Mouse (Mus musculus) hindbrain, embryonic 10.5 days (tissue): Measurements from ENCODE around the gene Ldha. TPM values are rescaled to one million over a fixed set of nuclear protein-coding genes. Genes with fewer than 3 reads are reported as not detected.
A peak's percentile ranks its signal among the peaks of the same experiment; 100 is the strongest.
"Not testable (repeated sequence)": the region's sequence is repeated elsewhere in the genome, so short reads cannot be mapped to it uniquely, and the experiment has no call there.

Experiments
- DNase-seq: peaks from one replicate; pipeline ENCODE4 v3.0.0-alpha.2; 2017; ENCODE audit warnings: low spot score
- H3K27ac ChIP-seq: fragments of 300-500 bp; sonication (generic); 2 replicates; pipeline ENCODE4 v1.5.1; 2016; ENCODE audit warnings: mild to moderate bottlenecking, moderate library complexity
- H3K27me3 ChIP-seq: fragments of 300-500 bp; sonication (generic); 2 replicates; pipeline ENCODE4 v1.6.1; 2016; ENCODE audit warnings: mild to moderate bottlenecking; ENCODE audit not compliant: poor library complexity, insufficient read depth, severe bottlenecking
- H3K36me3 ChIP-seq: fragments of 300-500 bp; sonication (generic); 2 replicates; pipeline ENCODE4 v1.6.1; 2016; ENCODE audit warnings: mild to moderate bottlenecking, moderate library complexity
- H3K4me1 ChIP-seq: fragments of 300-500 bp; sonication (generic); replicated peaks from 2 replicates; pipeline ENCODE4 v1.6.1; 2016; ENCODE audit warnings: mild to moderate bottlenecking
- H3K4me3 ChIP-seq: fragments of 300-500 bp; sonication (generic); 2 replicates; pipeline ENCODE4 v1.5.1; 2016; ENCODE audit warnings: mild to moderate bottlenecking, moderate library complexity
- H3K9me3 ChIP-seq: fragments of 300-500 bp; sonication (generic); 2 replicates; pipeline ENCODE4 v1.6.1; 2016; ENCODE audit warnings: mild to moderate bottlenecking, moderate library complexity
- WGBS: fragments of 180-500 bp; shearing (Covaris S2); methylation state at CpG from one replicate; pipeline ENCODE4 v1.1.7; 2016; 5-methylcytosine and 5-hydroxymethylcytosine counted together
- polyA plus RNA-seq: library from polyadenylated mRNA; unstranded; fragments of >200 nt; fragmentation: Nextera tagmentation; extraction: Ambion mirVana; gene quantifications from 2 replicates; pipeline ENCODE4 v1.2.1, GENCODE M21; 2016

The Ldha gene
- 2,204 and 3,422 TPM in 2 replicates for polyA plus RNA-seq

DNA sequence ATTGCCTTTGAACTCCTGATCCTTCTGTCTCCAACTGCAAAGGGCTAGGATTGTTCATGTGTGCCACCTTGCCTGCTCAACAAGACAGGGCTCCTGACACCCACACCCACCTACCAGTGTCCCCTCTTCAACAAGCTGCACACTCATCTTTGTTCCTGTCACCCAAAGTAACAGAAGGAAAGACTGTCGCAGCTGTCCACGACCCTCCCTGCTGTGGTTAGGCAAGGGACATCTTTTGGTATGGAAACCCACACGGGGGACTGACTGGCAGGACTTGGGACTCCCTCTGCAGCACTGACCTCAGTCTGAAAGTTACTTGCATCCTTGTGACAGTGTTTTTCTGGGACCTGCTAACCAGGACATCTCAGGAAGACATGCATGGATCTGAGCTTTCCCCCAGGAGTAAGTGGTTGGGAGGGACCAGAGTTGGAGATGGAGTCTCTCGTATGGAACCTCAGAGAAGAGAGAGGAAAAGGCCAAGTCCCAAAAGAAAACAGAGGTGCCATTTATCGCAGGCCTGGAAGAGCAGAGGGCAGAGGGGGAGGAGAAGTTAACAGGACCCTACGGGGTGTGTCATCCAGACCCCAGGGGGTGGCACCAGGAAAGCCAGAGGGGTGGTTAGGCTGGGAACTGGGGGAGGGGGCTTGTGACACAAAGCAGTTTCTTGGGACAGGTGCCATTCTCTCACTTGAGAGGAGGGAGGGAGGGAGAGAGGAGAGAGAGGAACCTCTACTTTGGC is at the start of gene Ldha:
Gene Ldha (plus strand): TSS at position 689 of the 739 bp plus-strand sequence.
- no peak for DNase-seq
- H3K36me3 ChIP-seq = no peaks in the 10 kb centered on the region
- H3K4me3 ChIP-seq = no peak within 1 kb of the TSS
- peaks cover 27% of the 10 kb centered on the region; the same call in 1 of the 2 replicates for H3K27me3 ChIP-seq
- 27% methylated on average over 6 of the region's 6 CpGs for WGBS
- 0 out of 2 replicates have a peak within 1 kb of the TSS, but pooled peaks have one; percentile 4 for H3K27ac ChIP-seq
- H3K9me3 ChIP-seq = no peaks in the 10 kb centered on the region
- peaks cover 72% of the 10 kb centered on the region for H3K4me1 ChIP-seq

GRCm38 (mm10) chr7:46793871-46794270 is 47.4 kb upstream of the Ldha start:
- Histone ChIP-seq H3K36me3 (peaks cover 30% of the 10 kb centered on the region), H3K27me3 (no peaks in the 10 kb centered on the region), H3K9me3 (no peaks in the 10 kb centered on the region), H3K4me3 (no peak overlapping the region), H3K4me1 (peaks cover 27% of the 10 kb centered on the region), H3K27ac (no peak overlapping the region)
- 88% methylated on average over 4 of the region's 4 CpGs for WGBS
- DNase-seq = no peak

- peak; percentile 97 for DNase-seq
- Histone ChIP-seq H3K36me3 (peaks cover 29% of the 10 kb centered on the region), H3K4me1 (peaks cover 27% of the 10 kb centered on the region), H3K4me3 (peak within 1 kb of the TSS; percentile 77), H3K9me3 (no peaks in the 10 kb centered on the region), H3K27me3 (no peaks in the 10 kb centered on the region), H3K27ac (peak within 1 kb of the TSS; percentile 100)
- under 1% methylated on average over 75 of the region's 75 CpGs for WGBS
Measured at GRCm38 (mm10) chr7:46795287-46796205, 45.7 kb upstream of the Ldha start, which contains the start of the genes Hps5 and Gtf2h1. Gene Hps5, minus strand, starts transcription at chr7:46796064. Gene Gtf2h1, plus strand, starts transcription at chr7:46796103.

DNA sequence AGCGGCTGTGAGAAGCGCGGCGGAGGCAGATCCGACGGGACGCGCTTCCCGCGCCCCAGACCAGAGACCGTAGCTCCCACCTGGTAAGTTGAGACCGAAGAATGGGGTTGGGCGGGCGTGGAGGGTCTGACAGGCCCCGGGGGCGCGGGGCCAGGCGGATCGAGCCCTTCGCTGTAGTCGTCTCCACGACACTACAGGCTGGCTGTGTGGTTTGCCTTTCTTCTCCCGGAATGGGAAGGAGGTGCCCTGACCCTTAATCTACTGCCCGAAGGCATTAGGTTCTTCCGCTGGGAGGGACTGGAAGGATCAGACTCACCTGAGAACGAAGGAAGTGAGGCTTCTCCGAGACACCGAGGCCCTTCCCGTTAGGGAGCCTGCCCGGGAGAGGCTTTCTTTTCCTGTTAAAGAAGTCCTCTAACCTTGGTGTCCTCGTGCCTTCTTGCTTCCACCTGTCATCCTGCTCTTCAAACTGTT is 45.0 kb upstream of the Ldha start:
- Histone ChIP-seq H3K9me3 (no peaks in the 10 kb centered on the region), H3K4me3 (peak overlapping the region; percentile 77), H3K27ac (peak overlapping the region; percentile 100), H3K36me3 (peaks cover 31% of the 10 kb centered on the region), H3K27me3 (no peaks in the 10 kb centered on the region), H3K4me1 (peaks cover 27% of the 10 kb centered on the region)
- WGBS = under 1% methylated on average over 31 of the region's 31 CpGs
- no peak for DNase-seq

- Histone ChIP-seq H3K4me3 (peak overlapping the region; percentile 77), H3K36me3 (peaks cover 37% of the 10 kb centered on the region), H3K27me3 (no peaks in the 10 kb centered on the region), H3K4me1 (peaks cover 27% of the 10 kb centered on the region), H3K27ac (no peak overlapping the region), H3K9me3 (no peaks in the 10 kb centered on the region)
- WGBS = 63% methylated on average over 6 of the region's 6 CpGs
- no peak for DNase-seq
Measured at GRCm38 (mm10) chr7:46796779-46797178, 44.5 kb upstream of the Ldha start.

- Histone ChIP-seq H3K4me3 (no peak overlapping the region), H3K27ac (no peak overlapping the region), H3K9me3 (no peaks in the 10 kb centered on the region), H3K4me1 (no peaks in the 10 kb centered on the region), H3K27me3 (no peaks in the 10 kb centered on the region), H3K36me3 (peaks cover 97% of the 10 kb centered on the region)
- 95% methylated on average over 6 of the region's 6 CpGs for WGBS
- no peak for DNase-seq
Measured at GRCm38 (mm10) chr7:46810325-46810724, 30.9 kb upstream of the Ldha start.

GRCm38 (mm10) chr7:46814012-46814411 is 27.3 kb upstream of the Ldha start:
- Histone ChIP-seq H3K4me1 (no peaks in the 10 kb centered on the region), H3K9me3 (no peaks in the 10 kb centered on the region), H3K27ac (no peak overlapping the region), H3K36me3 (peaks cover 96% of the 10 kb centered on the region), H3K27me3 (no peaks in the 10 kb centered on the region), H3K4me3 (no peak overlapping the region)
- WGBS = 93% methylated on average over 4 of the region's 4 CpGs
- no peak for DNase-seq

DNA sequence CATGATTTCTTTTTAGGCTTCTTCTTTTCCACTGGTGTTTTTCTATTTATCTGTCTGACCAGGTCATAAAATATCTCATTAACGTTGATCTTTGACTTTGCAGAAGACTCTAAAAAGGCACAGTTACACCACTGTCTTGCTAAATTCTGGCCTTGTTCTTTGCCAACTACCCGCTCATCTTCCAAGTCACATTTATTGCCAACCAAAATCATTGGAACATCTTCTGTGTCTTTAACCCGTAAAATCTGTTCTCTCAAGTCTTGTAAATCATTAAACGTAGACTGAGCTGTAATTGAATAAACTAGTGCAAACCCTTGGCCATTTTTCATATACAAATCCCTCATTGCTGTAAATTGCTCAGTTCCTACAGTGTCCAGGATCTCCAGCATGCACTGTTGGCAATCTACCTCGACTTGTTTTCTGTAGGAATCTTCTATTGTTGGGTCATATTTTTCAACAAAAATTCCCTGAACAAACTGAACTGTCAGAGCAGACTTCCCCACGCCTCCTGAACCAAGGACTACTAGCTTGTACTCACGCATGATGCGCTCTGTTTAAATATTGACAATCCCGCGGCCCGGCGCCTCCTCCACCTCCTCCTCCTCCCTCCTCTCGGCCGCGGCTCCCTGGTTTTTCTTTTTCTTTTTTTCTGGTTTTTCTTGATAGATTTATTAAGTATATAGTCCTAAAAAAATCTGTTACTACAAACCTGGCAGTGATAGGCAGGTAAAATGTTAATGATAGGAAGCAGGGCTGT is 20.2 kb upstream of the Ldha start:
- 93% methylated on average over 15 of the region's 15 CpGs for WGBS
- not testable (repeated sequence) for H3K9me3 ChIP-seq, H3K4me3 ChIP-seq, DNase-seq, H3K4me1 ChIP-seq, H3K27me3 ChIP-seq, H3K27ac ChIP-seq
- H3K36me3 ChIP-seq = peaks cover 80% of the 10 kb centered on the region

DNA sequence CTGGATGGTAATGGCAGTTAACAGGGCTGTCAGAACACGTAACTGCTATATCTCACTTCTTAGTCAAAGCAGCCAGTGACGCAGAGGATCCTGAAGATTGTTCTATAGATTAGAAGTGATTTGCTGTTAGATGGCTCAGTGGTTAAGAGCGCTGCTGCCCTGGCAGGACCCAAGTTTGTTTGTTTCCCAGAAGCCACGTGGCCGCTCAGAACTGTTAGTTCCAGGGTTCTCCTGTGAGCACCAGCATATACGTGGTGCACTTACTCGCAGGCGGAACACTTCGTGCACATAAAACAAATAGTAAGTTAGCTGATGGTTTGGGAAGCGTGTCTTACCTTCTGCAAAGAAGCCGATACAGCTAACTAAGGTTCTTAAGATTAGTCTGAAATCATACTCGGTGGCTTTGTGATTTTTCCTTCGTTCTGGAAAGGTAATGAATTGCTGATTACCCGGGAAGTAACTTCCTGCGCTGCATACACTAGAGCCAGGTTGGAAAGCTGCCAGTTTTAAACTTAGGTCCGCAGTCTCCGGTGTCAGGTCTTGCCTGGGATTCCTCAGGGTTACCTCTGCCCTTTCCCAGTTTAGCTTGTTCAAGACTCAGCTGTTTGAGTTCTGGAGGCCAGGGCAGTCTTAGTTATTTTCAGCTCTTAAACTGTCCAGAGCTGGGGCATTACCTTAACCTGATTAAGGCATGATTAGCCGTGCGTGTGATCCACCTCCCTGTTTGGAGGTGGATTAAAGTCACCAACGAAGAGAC is 14.1 kb upstream of the Ldha start:
- WGBS = 86% methylated on average over 20 of the region's 20 CpGs

DNA sequence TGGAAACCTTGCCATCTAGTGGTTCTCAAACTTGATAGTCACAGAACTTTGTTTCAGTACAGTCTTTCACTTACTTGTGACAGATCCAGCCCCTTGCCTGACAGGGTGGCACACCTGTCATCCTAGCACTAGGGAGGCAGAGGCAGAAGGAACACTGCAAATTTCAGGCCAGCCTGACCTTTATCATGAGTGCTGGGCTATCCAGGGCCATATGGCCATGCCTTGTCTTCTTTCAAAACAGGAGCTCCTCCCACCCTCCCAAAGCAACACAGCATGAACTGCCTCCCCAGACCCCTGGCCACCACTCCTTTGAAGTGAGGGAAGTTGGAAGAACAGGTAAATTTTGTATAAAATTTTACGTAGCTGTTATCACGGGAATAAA is 13.5 kb upstream of the Ldha start:
- Histone ChIP-seq H3K36me3 (peaks cover 19% of the 10 kb centered on the region), H3K27me3 (no peaks in the 10 kb centered on the region), H3K4me1 (peaks cover 18% of the 10 kb centered on the region), H3K9me3 (no peaks in the 10 kb centered on the region), H3K27ac (no peak overlapping the region), H3K4me3 (no peak overlapping the region)
- DNase-seq = no peak
- WGBS = 88% methylated on average over 2 of the region's 2 CpGs

More for the DNA sequence above, 14.1 kb upstream of the Ldha start:
- H3K4me3 ChIP-seq = no peak overlapping the region
- no peaks in the 10 kb centered on the region for H3K27me3 ChIP-seq
- peaks cover 18% of the 10 kb centered on the region for H3K4me1 ChIP-seq
- no peak overlapping the region for H3K27ac ChIP-seq
- no peaks in the 10 kb centered on the region for H3K9me3 ChIP-seq
- no peak for DNase-seq
- H3K36me3 ChIP-seq = peaks cover 25% of the 10 kb centered on the region

- WGBS = 88% methylated on average over 12 of the region's 12 CpGs
- no peaks in the 10 kb centered on the region for H3K9me3 ChIP-seq
- no peak overlapping the region for H3K27ac ChIP-seq
- peaks cover 30% of the 10 kb centered on the region for H3K4me1 ChIP-seq
- no peak for DNase-seq
- no peaks in the 10 kb centered on the region for H3K36me3 ChIP-seq
- H3K4me3 ChIP-seq = no peak overlapping the region
- H3K27me3 ChIP-seq = no peaks in the 10 kb centered on the region
Measured at GRCm38 (mm10) chr7:46829911-46830310, 11.4 kb upstream of the Ldha start.
